Mouse (Mus musculus): Measurements from ENCODE around the gene Unc13c. TPM values are rescaled to one million over a fixed set of nuclear protein-coding genes. Genes with fewer than 3 reads are reported as not detected.

Unc13c gene
- total RNA-seq, 2 experiments from 2014 or later = 19.0 to 23.1 TPM

DNA sequence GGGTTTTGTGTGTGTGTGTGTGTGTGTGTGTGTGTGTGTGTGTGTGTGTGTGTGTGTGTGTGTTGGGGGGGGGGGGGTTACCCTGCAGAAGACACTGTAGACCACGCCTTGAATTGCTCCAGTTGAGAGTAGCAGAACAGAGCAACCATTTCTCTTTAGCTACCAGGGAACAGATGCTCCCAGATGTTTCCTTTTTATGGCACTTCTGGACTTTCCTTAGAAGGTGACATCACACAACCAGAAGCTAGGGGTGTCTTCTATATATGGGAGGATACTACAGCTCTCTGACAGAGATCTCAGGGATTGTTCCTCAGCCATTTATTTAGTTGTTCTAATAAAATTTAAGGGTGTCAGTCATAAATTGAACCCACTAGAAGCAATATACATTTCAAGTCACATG, 85.2 kb downstream of the Unc13c start:
- intact Hi-C loops (cut with DNase I) = no loop called here
- no peak for DNase-seq (ENCODE audit: low spot score in 2 of 2)

DNA sequence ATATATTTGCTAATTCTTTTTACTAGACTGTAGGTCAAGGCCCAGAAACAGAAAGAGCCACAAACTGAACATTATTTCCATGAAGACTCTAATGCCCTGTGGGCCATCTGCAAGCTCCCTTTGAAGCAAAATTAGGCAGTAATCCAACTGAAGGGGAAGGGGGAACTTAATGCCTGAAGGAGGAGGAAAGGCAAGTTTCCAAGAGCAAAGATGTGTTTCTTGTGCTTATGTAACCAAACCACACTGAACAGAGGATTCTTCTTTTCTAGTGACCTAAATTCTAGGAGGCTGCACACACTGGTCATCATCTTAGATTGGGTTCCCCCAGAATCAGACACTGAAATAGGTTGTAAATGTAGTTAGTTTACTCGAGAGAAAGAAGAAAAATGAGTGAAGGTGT, 85.6 kb downstream of the Unc13c start:
- DNase-seq (ENCODE audit: low spot score in 2 of 2) = no peak
- intact Hi-C loops (cut with DNase I) = no loop called here

DNA sequence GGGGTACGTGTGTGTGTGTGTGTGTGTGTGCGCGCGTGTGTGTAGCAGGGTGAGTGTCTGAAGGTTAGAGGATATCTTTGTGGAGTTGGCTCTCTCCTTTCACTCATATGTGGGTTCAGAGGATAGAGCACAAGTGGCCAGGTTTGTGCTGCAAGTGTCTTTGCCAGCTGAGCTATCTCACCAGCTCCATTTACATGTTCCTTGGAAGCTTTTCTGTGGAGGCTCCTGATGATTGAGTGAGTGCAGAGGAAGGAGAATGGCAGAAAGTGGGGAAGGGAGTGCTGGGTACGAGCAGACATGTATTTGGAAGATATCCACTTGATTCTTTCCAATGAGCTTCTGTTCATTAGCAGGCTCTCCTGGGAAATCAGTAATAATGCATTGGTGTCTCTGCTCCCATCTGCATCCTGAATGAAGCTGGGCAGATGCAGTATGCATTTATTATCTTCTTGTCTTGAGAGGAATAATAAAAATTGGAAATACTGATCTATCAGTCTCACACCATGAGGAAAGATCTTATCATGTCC, 86.3 kb downstream of the Unc13c start:
- intact Hi-C loops (cut with DNase I) = no loop called here
- no peak for DNase-seq (ENCODE audit: low spot score in 2 of 2)

DNA sequence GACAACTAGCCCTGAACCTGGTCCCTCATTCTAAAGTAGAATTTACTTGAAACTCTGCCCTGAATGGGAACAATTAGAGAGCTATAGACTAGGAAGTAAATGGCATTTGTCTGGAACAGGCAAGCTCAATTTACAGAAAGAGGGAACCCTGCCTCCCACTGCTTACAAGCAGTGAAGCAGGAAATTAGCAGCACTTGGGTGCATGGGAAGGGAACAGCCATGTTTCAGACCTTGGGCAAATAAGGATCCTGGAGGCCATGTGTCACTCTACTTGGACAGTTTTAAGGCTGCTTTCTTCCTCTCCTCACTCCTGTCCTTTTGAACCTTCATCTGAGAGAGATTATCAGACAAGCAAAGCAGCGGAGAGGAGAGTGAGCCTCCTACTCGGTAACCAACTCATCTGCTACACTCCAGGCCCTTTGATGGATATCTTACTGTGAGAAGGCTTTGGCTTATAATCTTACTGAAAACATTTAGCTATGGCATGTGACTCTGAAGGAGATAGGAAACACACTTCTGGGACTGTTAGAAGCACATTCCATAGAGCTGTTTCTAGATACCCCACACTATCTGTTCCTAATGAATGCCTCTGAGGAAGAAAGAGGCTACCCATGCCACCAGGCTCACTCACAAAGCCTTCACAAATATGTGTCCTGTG, 101.2 kb downstream of the Unc13c start:
- DNase-seq (ENCODE audit: low spot score in 2 of 2) = no peak
- intact Hi-C loops (cut with DNase I) = no loop called here

DNA sequence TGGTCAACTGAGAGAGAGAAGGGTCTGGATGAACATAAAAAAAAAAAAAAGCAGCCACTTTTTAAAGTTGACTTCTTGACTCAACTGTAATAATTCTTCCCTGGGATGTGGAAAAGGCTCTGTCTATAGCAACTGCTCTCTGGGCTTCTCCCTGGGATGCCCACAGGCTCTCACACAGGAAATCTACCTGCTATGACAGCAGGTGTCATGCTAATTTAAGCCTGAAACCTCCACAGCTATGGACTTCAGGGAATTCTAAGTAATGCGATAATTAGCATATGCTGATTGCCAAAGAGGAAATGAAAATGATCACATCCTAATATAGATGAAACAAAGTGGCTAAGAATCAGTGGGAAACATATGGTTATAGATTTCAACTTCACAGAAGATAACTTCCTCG, 102.1 kb downstream of the Unc13c start:
- intact Hi-C loops (cut with DNase I) = no loop called here
- DNase-seq (ENCODE audit: low spot score in 2 of 2) = no peak

DNA sequence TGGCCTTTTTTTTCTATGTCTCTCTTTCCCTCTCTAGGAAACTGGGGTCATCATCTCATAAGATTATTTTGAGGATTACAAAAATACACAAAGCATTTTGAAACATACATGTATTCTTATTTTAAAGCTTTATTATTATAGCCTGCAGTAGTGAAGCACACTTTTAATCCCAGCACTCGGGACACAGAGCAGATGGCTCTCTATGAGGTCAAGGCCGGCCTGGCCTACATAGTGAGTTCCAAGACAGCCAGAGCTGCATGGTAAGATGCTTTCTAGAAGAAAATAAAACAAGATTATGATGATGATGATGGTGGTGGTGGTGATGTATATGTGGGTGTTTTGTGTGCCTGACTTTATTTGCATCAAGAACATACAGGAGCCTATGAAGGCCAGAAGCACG, 109.3 kb downstream of the Unc13c start:
- no peak for DNase-seq (ENCODE audit: low spot score in 2 of 2)
- intact Hi-C loops (cut with DNase I) = no loop called here

DNA sequence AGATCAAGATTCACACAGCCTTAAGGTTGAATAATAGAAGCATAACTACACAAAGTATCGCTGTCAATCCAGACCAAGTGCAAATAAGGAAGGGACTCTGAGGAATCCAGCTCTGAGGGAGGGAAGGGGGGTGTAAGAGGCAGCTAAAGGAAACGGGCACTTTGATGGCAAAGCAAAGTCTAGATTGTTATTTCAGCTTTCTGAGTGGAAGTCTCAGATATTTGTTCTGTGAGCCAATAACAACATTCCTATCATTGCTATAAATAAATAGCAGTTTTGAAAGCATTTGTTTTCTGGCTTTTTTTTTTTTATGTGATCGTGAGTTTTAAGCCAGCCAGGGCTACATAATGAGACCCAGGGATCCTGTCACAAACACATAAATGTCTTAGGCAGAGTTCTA, 114.5 kb downstream of the Unc13c start:
- no peak for DNase-seq (ENCODE audit: low spot score in 2 of 2)
- intact Hi-C loops (cut with DNase I) = no loop called here

DNA sequence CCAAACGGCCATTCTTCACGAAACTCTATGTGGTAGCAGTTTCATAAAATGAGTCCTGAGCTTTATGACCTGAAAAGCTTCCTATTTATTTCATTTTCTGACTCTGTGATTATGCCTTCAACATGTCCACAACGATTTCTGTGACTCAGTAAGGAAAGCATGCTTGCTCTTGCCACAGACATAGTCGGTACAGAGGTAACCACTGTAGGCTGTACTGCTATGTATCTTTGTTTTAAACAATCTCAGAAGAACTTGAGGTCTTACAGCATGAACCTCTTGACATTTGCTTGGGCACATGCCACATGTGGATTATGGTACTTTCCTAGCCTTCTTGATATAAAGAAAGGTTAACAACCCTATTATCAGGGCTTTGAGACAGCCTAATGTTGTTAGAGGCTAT, 162.1 kb downstream of the Unc13c start:
- DNase-seq (ENCODE audit: low spot score in 2 of 2) = no peak
- intact Hi-C loops (cut with DNase I) = no loop called here

DNA sequence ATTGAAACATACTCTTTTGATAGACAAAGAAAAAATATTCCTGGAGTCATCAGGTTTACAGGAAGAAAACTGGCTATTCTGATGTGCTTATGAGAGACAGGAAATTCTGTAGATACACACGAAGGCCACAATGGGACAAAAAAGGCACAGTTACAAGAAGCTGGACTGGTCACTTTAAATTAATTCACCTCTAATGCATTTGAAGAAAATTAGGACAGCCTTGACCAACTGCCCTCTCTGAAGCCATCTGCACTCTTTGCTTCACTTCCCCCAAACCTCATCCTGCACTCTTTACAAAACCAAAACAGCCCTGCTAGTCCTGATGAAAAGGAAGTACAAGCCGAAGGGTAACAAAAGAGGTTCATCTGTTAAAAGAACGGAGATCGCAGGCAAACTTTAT, 194.2 kb downstream of the Unc13c start:
- DNase-seq (ENCODE audit: low spot score in 2 of 2) = no peak
- intact Hi-C loops (cut with DNase I) = no loop called here

DNA sequence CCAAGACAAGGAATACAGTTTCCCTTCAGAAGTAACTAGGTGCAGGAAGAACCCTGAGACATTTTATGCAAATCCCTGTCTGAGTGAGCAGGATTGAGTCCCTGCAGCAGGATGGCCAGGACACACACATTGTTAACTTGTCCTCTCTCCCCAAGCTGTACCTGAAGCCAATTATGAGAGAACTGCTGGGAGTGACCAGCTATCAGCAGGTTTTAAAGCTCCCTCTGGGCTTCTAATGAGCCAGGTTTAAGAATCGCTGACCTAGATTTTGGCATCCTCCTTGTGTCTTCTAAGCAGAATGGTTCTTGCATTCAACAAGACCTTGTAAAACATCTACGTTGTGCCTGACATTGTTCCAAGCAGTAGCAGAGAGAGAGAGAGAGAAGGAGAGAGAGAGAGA, 213.6 kb downstream of the Unc13c start:
- intact Hi-C loops (cut with DNase I) = no loop called here
- no peak for DNase-seq (ENCODE audit: low spot score in 2 of 2)

DNA sequence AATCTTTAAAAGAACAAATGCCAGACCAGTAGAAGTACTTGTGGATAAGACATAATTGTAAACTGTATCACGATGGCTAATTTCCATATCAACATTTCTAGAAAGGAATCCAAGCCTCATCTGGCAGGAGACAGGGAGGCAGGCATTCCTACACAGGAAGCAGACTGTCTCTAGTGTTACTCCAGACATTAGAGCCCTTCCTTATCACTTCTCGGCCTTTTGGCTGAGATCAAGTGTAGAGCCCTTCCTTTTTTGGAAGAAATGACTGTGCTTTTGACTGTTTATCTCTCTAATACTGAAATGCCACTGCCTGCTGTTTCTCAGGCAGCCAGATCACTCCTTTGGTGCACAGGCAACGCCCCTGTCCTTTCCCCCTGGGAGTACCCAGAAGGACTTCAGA, 215.3 kb downstream of the Unc13c start:
- intact Hi-C loops (cut with DNase I) = no loop called here
- DNase-seq (ENCODE audit: low spot score in 2 of 2) = no peak

DNA sequence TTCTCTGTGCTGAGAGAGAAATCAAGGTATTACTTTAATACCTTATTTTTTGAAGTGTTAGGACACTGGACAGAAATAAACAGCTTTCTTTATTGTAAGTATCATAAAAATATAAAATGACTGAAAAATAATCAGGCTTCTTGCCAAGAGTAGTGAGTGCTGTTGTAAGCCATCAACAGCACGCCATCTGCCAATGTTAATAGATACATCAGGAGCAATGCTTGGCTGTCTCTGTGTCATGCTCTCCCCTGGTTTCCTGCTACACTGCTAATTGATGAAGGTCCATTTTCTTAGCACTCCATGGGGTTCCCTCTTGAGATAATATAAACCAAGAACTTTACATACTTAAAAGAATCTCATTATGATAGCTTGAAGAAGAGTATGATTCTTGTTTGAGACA, 217.4 kb downstream of the Unc13c start:
- DNase-seq (ENCODE audit: low spot score in 2 of 2) = no peak
- intact Hi-C loops (cut with DNase I) = no loop called here

DNA sequence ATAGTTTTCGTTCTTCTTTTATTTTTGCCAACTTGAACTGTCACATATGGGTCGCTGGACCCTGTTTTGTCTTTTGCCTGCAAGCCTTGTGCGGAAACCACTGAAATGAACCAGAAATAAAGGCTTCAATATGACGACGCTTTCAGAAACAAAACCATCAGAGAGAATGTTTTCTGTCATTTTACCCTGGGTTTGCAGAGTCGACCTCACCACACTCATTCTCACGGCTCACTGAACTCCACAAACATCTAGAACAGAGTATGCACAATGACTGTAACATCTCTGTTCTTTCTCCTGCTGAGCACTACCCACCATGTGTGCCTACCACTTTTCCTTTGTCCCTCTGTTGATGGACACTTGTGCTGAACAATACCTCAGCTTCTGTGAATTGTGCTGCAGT, 234.3 kb downstream of the Unc13c start:
- DNase-seq (ENCODE audit: low spot score in 2 of 2) = no peak
- intact Hi-C loops (cut with DNase I) = no loop called here

DNA sequence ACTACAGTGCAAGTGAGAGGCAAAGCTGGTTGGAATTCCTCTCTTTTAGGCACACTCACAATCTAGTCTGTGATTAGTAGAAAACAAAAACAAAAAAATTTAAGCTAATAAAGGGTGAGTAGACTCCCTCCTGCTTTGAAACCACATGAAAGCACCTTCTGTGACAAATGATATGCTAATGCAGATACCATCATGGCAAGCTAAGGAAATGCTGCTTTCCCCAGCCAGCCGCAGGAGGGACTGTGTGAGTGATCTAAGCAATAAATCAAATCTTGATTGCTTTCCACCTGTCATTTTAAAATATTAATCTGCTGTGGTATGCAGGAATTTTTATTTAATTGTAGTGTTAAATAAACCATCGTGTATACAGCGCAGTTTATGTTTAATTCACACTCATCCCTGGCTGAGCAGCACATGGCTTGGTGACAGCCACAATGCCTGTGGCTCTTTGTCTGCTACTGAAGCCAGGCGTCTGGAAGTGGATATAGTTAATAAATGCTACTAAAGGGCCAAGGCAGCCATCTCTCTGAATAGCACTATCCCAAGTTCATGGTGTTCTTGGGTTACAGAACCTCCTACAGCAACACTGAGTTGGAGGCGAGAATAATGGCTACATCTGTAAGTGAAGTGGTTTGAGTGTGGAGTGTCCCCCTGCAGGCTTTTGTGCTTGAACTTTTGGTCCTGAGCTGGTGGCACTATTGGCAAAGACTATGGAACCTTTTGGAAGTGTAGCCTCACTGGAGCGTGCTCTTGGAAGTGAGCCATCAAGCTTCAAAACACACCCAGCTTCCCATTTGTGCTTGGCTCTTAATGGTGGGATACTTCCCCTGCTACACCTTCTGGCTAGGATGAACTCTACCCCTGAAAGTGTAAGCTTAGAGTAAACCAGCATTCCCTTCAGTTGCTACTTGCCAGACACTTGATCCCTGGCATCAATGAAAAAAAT, 242.8 kb downstream of the Unc13c start:
- no peak for DNase-seq (ENCODE audit: low spot score in 2 of 2)
- intact Hi-C loops (cut with DNase I) = no loop called here

DNA sequence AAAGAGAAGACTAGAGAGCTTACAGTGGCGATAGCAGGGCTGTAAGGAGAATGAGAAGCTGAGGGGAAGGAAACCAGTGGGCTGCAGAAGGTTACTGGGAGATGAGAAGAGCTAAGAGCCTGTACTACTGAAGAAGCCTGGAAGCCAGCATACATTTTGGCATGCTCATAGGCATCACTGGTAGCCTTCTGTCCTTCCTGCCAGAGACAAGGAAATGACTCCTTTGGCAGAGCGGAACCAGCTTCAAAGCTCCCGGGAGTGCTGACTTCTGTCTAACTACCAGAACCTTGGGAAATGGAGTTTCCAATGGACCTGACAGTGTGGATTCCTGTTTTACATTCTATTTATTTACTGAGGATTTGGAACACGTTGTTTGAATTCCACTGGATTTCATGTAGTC, 244.0 kb downstream of the Unc13c start:
- intact Hi-C loops (cut with DNase I) = no loop called here
- no peak for DNase-seq (ENCODE audit: low spot score in 2 of 2)

DNA sequence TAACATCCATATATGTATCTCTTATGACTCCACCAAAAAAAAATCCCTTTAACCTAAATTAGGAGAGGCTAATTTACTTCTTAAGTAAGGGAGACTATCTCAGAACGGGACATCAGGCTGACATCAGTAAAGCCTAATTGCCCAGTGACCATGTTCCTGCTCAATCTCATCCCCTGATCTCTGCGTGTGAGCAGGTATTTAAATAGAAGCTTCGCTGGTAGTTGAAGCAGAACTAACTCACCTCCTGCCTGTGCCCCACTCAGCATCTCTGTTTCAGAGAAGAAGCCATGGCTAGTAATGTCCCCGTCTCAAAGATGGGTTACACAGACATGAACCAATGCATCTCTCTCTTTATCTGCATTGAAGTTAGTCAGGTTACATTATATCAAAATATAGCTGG, 255.3 kb downstream of the Unc13c start:
- intact Hi-C loops (cut with DNase I) = no loop called here
- DNase-seq (ENCODE audit: low spot score in 2 of 2) = no peak

DNA sequence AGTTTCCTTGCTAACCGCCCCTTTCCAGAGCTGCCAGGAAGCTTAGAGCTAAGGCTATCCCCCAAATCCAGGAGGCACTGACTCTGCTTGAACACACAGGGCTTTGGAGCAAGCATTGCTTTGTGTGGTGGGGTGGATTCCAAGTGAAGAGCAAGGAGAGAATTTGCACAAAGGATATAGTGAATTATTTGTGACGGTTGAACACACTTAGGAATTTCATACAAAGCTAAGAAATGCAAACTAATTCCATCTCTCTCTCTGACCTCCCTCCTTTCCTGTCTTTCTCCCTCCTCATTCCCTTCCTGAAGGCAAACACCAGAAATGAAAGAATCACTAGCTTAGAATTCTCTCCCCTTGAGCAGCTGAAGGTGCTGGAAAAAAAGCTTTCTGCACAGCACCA, 271.7 kb downstream of the Unc13c start:
- intact Hi-C loops (cut with DNase I) = no loop called here
- DNase-seq (ENCODE audit: low spot score in 2 of 2) = no peak

DNA sequence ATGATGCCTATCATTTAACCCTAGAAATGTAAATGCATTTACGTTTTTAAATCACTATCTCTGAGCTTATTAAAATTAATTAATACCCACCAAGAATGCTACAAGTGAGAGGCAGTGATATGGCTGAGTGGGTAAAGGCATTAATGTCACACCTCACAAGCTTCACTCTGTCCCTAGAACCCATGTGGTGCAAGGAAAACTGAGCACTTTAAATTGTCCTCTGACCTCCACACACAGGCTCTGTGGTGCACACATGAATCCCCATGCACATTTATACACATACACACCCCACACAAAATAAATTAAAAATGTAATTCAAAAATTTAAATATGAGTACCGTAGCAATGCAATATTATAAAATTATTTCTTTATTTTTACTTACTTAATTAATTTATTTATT, 287.2 kb downstream of the Unc13c start:
- intact Hi-C loops (cut with DNase I) = no loop called here
- DNase-seq (ENCODE audit: low spot score in 2 of 2) = no peak

DNA sequence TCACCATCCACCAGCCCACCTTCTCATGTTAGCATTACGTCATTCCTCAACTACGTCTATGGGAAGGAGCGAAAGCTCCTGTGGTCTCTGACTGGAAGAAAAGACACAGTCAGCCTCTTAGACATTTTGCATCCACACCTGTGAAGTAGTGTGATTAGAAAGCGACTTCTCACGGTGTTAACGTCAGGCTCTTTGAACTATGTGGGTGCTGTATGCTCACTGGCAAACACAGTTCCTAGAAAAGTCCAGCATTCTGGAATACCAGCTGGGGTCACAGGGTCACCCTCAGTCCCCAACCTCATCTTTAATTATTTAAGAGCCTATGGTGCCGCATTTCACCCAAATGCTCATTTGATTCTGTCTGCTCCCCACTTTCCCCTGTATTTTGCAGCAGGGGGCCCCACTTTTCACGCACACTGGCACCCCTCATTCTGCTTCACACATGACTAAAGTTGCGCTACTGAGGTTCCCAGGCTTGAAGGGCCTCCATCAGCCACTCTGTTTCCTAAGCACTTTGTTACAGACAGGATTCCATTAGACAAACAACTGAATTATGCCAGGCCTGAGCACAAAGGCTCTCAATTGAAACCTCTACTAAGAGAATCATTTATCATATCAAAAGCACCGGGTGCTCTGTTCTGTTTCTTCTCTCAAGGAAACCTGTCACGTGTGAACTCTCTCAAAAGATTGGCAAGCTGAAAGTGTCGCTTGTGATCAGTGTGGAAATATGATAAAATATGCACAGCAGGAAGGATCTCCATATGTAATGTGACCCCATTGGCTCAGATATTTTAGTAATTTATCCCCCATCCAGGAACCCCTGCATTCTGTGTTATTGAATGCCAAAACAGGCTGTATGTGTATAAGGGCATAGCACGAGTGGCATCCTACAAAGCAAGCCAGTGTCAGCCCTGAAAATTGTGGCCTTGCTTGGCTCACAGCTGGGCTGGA, 287.9 kb downstream of the Unc13c start:
- DNase-seq (ENCODE audit: low spot score in 2 of 2) = no peak
- intact Hi-C loops (cut with DNase I) = no loop called here

DNA sequence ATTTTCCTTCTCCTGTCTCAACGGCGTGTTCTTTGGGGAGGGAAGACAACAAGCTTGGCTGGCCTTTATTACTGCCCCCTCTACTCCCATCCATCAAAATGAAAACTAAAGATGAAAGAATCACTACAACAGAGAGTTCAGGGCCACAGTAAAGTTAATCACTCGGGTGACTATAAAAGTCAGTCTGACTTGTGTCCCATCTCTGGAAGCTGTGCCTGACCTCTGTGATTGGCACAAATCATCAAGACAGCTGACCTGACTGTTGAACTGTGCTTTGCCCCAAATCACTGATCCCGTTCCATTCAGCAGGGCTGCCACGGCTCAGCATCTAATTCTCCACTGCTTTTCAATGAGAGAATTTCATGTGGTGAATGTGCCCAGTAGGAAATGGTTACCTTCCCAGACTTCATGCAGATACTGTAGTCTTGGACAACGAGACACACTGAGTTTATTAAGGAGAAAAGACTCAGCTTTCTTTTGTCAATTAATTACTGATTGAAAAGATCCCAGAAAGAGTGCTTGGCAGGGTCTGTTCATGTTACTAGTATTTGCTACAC, 297.0 kb downstream of the Unc13c start:
- intact Hi-C loops (cut with DNase I) = no loop called here
- no peak for DNase-seq (ENCODE audit: low spot score in 2 of 2)
